Mouse (Mus musculus) embryonic facial prominence, embryonic 11.5 days (tissue): ENCODE data around the gene Tmem94. TPM values are rescaled to one million over a fixed set of nuclear protein-coding genes. Genes with fewer than 3 reads are reported as not detected.
A peak's percentile ranks its signal among the peaks of the same experiment; 100 is the strongest.

Experiments
- ATAC-seq: fragments of 200-750 bp; cut with Nextera tagmentation; replicated peaks from 2 replicates; pipeline ENCODE4 v1.8.0; 2017; ENCODE audit warnings: low read depth; ENCODE audit not compliant: insufficient number of reproducible peaks, low FRiP score, low TSS enrichment
- DNase-seq: peaks from one replicate; pipeline ENCODE4 v3.0.0-alpha.2; 2015; ENCODE audit warnings: low spot score
- H3K27ac ChIP-seq: fragments of 300-500 bp; sonication (generic); replicated peaks from 2 replicates; pipeline ENCODE4 v1.5.1; 2014; ENCODE audit warnings: mild to moderate bottlenecking, low read depth, low read length, control low read depth
- H3K27me3 ChIP-seq: fragments of 300-500 bp; sonication (generic); 2 replicates; pipeline ENCODE4 v1.6.1; 2014; ENCODE audit warnings: mild to moderate bottlenecking, low read length, moderate library complexity, mixed read lengths; ENCODE audit not compliant: control insufficient read depth, insufficient read depth
- H3K36me3 ChIP-seq: fragments of 300-500 bp; sonication (generic); replicated peaks from 2 replicates; pipeline ENCODE4 v1.6.1; 2014; ENCODE audit warnings: low read depth, mild to moderate bottlenecking, low read length, moderate library complexity, mixed read lengths; ENCODE audit not compliant: control insufficient read depth, insufficient read depth
- H3K4me1 ChIP-seq: fragments of 300-500 bp; sonication (generic); 2 replicates; pipeline ENCODE4 v1.6.1; 2014; ENCODE audit warnings: low read length, mixed read lengths; ENCODE audit not compliant: control insufficient read depth, insufficient read depth
- H3K4me2 ChIP-seq: fragments of 300-500 bp; sonication (generic); 2 replicates; pipeline ENCODE4 v1.6.1; 2014; ENCODE audit warnings: low read depth, mild to moderate bottlenecking, control low read depth, low read length, moderate library complexity
- H3K4me3 ChIP-seq: fragments of 300-500 bp; sonication (generic); 2 replicates; pipeline ENCODE4 v1.5.1; 2014; ENCODE audit warnings: low read depth, low read length, control low read depth
- H3K9ac ChIP-seq: fragments of 300-500 bp; sonication (generic); replicated peaks from 2 replicates; pipeline ENCODE4 v1.6.1; 2014; ENCODE audit warnings: mild to moderate bottlenecking, control low read depth, low read length
- H3K9me3 ChIP-seq: fragments of 300-500 bp; sonication (generic); replicated peaks from 2 replicates; pipeline ENCODE4 v1.6.1; 2016; ENCODE audit warnings: mild to moderate bottlenecking, low read length, inconsistent platforms, mixed read lengths; ENCODE audit not compliant: control insufficient read depth
- WGBS: fragments of 180-500 bp; shearing (Covaris S2); extraction: QIAGEN DNeasy Blood & Tissue Kit; methylation state at CpG from one replicate; pipeline ENCODE4 v1.1.7; 2014; 5-methylcytosine and 5-hydroxymethylcytosine counted together
- polyA plus RNA-seq: library from polyadenylated mRNA; unstranded; fragments of >200 nt; fragmentation: Nextera tagmentation; extraction: Ambion mirVana; gene quantifications from 2 replicates; pipeline ENCODE4 v1.2.1, GENCODE M21; 2014

Tmem94 gene
- polyA plus RNA-seq, 1 experiment from 2014 or later = 10.3 TPM

DNA sequence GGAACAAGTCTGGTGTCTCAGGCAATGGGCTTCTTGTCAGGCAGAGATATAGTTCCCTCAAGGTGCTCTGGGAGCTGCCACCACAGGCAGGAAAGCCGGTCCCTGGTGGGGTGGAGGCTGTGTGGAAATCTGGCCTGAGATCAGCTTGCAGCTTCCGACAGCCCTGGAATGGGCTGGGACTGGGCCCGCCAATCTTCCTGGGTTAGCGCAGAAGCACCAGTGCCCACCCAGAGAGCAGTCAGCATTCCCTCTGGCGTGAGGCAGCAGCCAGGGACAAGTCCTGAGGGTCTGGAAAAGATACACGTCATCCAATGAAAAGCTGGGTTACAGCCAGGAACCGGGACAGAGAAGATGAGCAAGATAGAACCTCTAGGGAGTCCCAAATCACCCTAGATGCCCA lies 46.9 kb downstream of the Tmem94 start:
- H3K4me3 ChIP-seq = peak overlapping the region; percentile 96
- no peaks in the 10 kb centered on the region for H3K27me3 ChIP-seq
- H3K4me2 ChIP-seq = peak overlapping the region; percentile 93
- DNase-seq (no peak), ATAC-seq (no peak)
- 42% methylated on average over 7 of the region's 7 CpGs for WGBS
- no peak overlapping the region for H3K27ac ChIP-seq
- H3K9ac ChIP-seq = peak overlapping the region; percentile 89
- no peaks in the 10 kb centered on the region for H3K9me3 ChIP-seq
- peaks cover 8% of the 10 kb centered on the region for H3K4me1 ChIP-seq
- H3K36me3 ChIP-seq = peaks cover 3% of the 10 kb centered on the region

DNA sequence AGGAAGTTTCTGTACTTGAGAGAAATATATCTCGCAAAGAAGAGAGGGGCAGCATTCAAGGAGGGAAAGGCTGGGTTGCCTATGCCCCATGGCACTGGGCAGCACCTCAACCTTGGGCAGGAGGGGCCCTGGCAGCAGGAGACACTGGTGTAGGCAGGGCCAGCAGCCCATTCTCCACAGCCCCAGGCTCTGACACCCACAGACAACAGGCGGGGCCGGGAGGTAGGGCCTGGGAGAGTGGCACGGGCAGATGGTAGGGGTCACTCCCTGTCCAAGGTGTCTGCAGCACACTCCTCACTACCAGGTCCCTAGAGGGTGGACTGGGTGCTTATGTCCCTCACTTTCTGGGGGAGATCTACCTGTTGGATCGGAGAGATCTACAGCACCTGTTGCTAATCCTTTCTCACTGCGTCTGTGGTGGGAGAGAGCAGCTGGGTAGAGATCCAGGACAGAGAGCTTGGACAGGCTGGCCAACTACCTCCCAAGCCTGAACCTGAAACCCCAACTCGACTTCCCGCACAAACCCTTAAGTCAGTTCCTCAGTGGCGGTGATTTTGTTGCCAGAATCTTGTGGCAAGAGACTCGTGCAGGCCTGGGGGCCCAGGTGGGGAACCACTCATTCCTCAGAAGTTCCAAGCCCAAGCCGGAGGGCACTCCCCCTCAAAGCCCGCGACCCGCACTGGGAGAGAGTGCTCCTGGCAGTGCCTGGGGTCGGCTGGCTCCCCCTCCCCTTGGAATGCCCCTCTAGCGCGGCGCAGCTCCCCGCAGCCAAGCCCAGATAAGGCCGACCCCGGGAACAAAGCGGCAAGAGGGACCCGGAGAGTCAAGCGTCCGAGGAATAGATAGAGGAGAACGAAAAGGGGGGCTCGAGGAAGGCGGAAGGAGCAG lies 47.5 kb downstream of the Tmem94 start:
- H3K27ac ChIP-seq = peak overlapping the region; percentile 64
- WGBS = 3% methylated on average over 24 of the region's 28 CpGs
- DNase-seq (peak; percentile 56), ATAC-seq (peak; percentile 16; the same call in 1 of the 2 replicates)
- no peaks in the 10 kb centered on the region for H3K27me3 ChIP-seq
- H3K36me3 ChIP-seq = no peaks in the 10 kb centered on the region; the same call in 1 of the 2 replicates
- peak overlapping the region; percentile 96 for H3K4me3 ChIP-seq
- H3K4me2 ChIP-seq = peak overlapping the region; percentile 93
- peaks cover 8% of the 10 kb centered on the region for H3K4me1 ChIP-seq
- H3K9me3 ChIP-seq = no peaks in the 10 kb centered on the region
- H3K9ac ChIP-seq = peak overlapping the region; percentile 89

DNA sequence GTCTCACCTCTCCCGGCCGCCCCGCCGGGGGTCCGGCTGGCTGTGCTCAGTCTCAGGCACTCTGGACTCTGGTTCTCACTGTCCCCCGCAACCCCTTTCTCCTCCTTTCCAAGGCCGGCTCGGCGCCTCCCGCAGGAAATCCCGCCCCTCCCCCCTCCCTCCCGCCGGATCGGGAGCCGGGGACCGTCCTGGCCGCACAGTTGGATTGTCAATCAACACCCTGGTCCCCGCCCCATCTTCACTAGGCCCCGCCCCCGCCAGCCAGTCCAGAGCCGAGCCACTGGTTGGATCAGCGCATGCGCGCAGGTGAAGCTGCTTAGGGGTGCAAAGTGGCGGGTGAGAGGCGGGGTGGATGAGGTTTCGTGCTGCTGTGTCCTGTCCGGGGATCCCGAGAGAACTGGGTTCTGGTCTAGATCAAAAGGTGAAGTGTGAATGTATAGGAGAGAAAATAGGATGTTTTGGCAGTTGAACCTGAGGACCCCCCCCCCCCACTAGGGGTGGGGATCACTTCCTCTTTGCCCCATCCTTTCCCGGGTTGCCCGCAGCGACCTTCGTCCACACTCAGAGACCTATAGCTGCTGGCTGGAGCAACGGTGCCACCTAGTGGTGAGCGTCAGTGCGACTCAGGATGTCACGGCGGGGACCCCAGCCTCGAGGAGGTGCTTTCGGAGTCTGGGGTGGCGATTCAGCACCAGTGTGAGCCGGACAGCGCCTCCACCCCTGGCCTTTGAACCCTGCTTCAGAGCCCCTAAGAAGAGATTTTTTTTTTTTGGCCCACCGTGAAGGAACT lies 48.5 kb downstream of the Tmem94 start, which contains the start of gene Caskin2:
Gene Caskin2, minus strand, starts transcription at position 133 of the 790 bp plus-strand sequence.
- peak; percentile 88 for ATAC-seq
- H3K4me1 ChIP-seq = peaks cover 7% of the 10 kb centered on the region

DNA sequence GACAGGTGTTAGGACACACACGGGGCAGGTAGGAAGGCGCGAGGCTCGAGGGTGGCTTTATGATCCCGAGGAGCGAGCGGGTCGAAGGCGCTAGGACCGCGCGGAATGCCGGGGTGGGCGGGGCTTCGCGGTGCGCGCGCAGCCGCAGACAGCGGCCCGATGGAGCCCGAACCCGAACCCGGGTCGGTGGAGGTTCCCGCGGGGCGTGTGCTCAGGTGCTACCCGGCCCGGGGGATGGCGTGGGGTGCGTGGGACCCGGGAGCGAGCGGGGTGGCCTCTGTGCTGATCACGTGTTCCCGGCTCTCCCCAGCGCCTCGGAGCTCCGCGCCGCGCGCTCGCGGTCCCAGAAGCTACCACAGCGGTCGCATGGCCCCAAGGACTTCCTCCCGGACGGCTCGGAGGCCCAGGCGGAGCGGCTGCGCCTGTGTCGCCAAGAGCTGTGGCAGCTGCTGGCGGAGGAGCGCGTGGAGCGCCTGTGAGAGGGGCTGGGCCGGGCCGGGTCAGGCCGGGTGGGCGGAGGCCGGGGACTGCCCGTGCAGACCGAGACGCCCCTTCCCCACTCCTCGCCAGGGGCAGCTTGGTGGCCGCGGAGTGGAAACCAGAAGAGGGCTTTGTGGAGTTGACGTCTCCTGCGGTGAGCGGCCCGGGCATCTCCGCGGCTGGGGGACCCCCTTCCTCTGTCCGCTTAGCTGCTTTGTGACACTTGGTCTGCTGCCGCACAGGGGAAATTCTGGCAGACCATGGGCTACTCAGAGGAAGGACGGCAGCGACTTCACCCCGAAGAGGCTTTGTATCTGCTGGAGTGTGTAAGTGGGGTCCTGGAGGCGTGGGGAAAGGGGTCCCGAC lies 49.6 kb downstream of the Tmem94 start, which contains the start of gene Tsen54:
Gene Tsen54, plus strand, starts transcription at position 120 of the 846 bp plus-strand sequence.
- Histone ChIP-seq H3K27me3 (no peaks in the 10 kb centered on the region), H3K9me3 (no peaks in the 10 kb centered on the region), H3K4me3 (peak within 1 kb of the TSS; percentile 96), H3K27ac (peak within 1 kb of the TSS; percentile 41), H3K4me1 (peaks cover 5% of the 10 kb centered on the region; the same call in 1 of the 2 replicates), H3K4me2 (peak within 1 kb of the TSS; percentile 93), H3K9ac (peak within 1 kb of the TSS; percentile 81), H3K36me3 (peaks cover under 1% of the 10 kb centered on the region; the same call in 1 of the 2 replicates)
- under 1% methylated on average over 82 of the region's 84 CpGs for WGBS
- peak; percentile 82 for DNase-seq
- peak; percentile 46; the same call in 1 of the 2 replicates for ATAC-seq

More for the DNA sequence above, 48.5 kb downstream of the Tmem94 start, which contains the start of gene Caskin2:
- no peaks in the 10 kb centered on the region for H3K9me3 ChIP-seq
- peak within 1 kb of the TSS; percentile 96 for H3K4me3 ChIP-seq
- peak within 1 kb of the TSS; percentile 64 for H3K27ac ChIP-seq
- H3K36me3 ChIP-seq = no peaks in the 10 kb centered on the region; the same call in 1 of the 2 replicates
- H3K27me3 ChIP-seq = no peaks in the 10 kb centered on the region
- H3K4me2 ChIP-seq = peak within 1 kb of the TSS; percentile 93
- WGBS = under 1% methylated on average over 43 of the region's 44 CpGs
- H3K9ac ChIP-seq = peak within 1 kb of the TSS; percentile 89
- DNase-seq = peak; percentile 98

DNA sequence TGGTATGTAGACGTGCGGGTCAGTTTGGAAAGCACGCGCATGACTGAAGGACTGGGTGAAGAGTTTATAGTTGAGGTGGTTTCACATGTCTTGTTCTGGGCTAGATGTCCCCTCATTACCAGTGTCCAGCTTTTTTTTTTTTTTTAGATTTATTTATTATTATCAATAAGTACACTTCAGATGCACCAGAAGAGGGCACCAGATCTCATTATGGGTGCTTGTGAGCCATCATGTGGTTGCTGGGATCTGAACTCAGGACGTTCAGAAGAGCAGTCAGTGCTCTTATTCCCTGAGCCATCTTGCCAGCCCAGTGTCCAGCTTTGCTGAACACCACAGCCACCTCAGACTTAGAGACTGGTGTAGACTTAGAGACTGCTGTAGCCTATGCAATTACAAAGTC lies 52.1 kb downstream of the Tmem94 start:
- Histone ChIP-seq H3K4me3 (no peak overlapping the region), H3K36me3 (peaks cover 6% of the 10 kb centered on the region; the same call in 1 of the 2 replicates), H3K9ac (no peak overlapping the region), H3K4me1 (peaks cover 2% of the 10 kb centered on the region; the same call in 1 of the 2 replicates), H3K27ac (no peak overlapping the region), H3K27me3 (no peaks in the 10 kb centered on the region), H3K9me3 (no peaks in the 10 kb centered on the region), H3K4me2 (no peak overlapping the region)
- WGBS = 90% methylated on average over 5 of the region's 5 CpGs
- ATAC-seq = no peak
- no peak for DNase-seq

DNA sequence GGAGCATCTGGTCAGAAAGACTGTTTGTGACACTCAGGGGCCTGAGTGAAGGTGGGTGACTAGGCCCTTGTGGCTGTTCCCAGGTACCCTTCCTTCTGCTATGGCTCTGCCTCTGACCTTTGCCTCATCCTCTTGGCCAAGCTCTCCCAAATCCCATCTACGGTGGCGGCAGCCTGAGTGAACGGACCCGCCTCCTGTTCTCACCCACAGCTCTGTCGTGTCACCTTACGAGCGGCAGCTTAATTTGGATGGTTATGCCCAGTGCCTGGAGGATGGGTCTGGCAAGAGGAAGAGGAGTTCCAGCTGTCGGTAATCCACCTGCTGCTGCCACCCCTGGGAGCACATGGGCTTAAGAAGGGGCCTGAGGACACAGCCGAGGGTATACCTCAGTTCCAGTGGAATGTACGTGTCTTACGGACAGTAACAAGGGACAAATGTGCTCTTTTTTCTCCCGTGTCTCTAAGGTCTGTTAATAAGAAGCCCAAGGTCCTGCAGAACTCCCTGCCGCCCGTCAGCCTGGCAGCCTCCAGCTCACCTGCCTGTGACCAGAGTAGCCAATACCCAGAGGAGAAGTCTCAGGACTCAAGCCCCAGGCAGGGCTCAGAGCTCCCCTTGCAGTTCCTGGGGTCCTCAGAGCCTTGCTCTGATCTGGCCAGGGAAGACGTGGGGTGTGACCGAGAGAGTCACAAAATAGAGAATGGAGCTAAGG lies 54.8 kb downstream of the Tmem94 start:
- Histone ChIP-seq H3K9ac (no peak overlapping the region), H3K36me3 (peaks cover 6% of the 10 kb centered on the region; the same call in 1 of the 2 replicates), H3K4me3 (no peak overlapping the region), H3K4me2 (no peak overlapping the region), H3K4me1 (no peaks in the 10 kb centered on the region), H3K27ac (no peak overlapping the region), H3K9me3 (no peaks in the 10 kb centered on the region), H3K27me3 (peaks cover 10% of the 10 kb centered on the region)
- WGBS = 91% methylated on average over 16 of the region's 16 CpGs
- ATAC-seq = no peak
- no peak for DNase-seq

DNA sequence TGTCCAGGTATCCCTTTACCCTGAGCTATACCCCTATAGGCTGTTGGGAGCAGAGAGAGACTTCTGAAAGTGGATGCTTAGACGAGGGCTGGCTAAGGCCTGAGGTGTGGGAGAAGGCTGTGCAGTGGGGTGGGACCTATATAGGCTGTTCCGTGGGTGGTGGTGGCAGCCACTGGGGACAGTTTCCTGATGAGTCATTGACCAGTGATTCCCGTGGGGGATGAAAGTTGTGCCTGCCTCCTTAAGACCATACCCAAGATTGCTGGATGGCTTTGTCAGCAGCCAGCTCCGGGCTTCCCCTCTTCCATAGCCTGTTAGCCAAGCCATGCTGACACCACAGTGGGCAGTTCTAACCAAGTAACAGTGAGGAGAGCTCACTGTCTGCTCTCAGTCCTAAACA lies 55.8 kb downstream of the Tmem94 start:
- ATAC-seq (no peak), DNase-seq (no peak)
- Histone ChIP-seq H3K9ac (no peak overlapping the region), H3K4me3 (no peak overlapping the region), H3K27me3 (peaks cover 11% of the 10 kb centered on the region), H3K4me2 (no peak overlapping the region), H3K27ac (no peak overlapping the region), H3K4me1 (no peaks in the 10 kb centered on the region), H3K36me3 (peaks cover 6% of the 10 kb centered on the region; the same call in 1 of the 2 replicates), H3K9me3 (no peaks in the 10 kb centered on the region)
- WGBS = 89% methylated on average over 4 of the region's 4 CpGs
